Mouse (Mus musculus) liver (tissue): ENCODE results near the gene Kat7.
A peak's percentile ranks its signal among the peaks of the same experiment; 100 is the strongest.

Experiments
- DNase-seq: peaks from one replicate; pipeline ENCODE4 v3.0.0-alpha.2; 2020; ENCODE audit warnings: mixed read lengths

The Kat7 gene

GRCm38 (mm10) chr11:95310007-95310647 is at the start of gene Kat7:
Gene Kat7 (minus strand): TSS chr11:95310246.
- peak; percentile 97 for DNase-seq

GRCm38 (mm10) chr11:95358263-95358662 is 48.2 kb upstream of the Kat7 start:
- DNase-seq: peak; percentile 52

- DNase-seq: peak; percentile 96
Measured at GRCm38 (mm10) chr11:95356469-95357273, 46.6 kb upstream of the Kat7 start.

- DNase-seq: peak; percentile 55
Measured at GRCm38 (mm10) chr11:95356039-95356438, 46.0 kb upstream of the Kat7 start.

- DNase-seq: no peak
Measured at GRCm38 (mm10) chr11:95355661-95356011, 45.6 kb upstream of the Kat7 start.

GRCm38 (mm10) chr11:95354945-95355660 is 45.1 kb upstream of the Kat7 start:
- DNase-seq: no peak

GRCm38 (mm10) chr11:95354228-95354944 is 44.3 kb upstream of the Kat7 start:
- DNase-seq: no peak

GRCm38 (mm10) chr11:95353226-95353625 is 43.2 kb upstream of the Kat7 start:
- DNase-seq: no peak

- DNase-seq: no peak
Measured at GRCm38 (mm10) chr11:95352686-95353085, 42.6 kb upstream of the Kat7 start.

GRCm38 (mm10) chr11:95350960-95351359 is 40.9 kb upstream of the Kat7 start:
- no peak for DNase-seq

GRCm38 (mm10) chr11:95350289-95350688 is 40.2 kb upstream of the Kat7 start:
- no peak for DNase-seq

GRCm38 (mm10) chr11:95344181-95344580 is 34.1 kb upstream of the Kat7 start:
- no peak for DNase-seq

- DNase-seq: no peak
Measured at GRCm38 (mm10) chr11:95343180-95343579, 33.1 kb upstream of the Kat7 start.

GRCm38 (mm10) chr11:95340664-95341063 is 30.6 kb upstream of the Kat7 start:
- peak; percentile 45 for DNase-seq

GRCm38 (mm10) chr11:95340259-95340658 is 30.2 kb upstream of the Kat7 start:
- no peak for DNase-seq

- DNase-seq: peak; percentile 87
Measured at GRCm38 (mm10) chr11:95339471-95340021, 29.5 kb upstream of the Kat7 start.

- peak; percentile 33 for DNase-seq
Measured at GRCm38 (mm10) chr11:95337846-95338342, 27.8 kb upstream of the Kat7 start.

GRCm38 (mm10) chr11:95337129-95337813 is 27.2 kb upstream of the Kat7 start:
- peak; percentile 86 for DNase-seq

GRCm38 (mm10) chr11:95336568-95337128 is 26.6 kb upstream of the Kat7 start, which contains the start of gene Fam117a:
Gene Fam117a (plus strand): TSS chr11:95337018.
- peak; percentile 94 for DNase-seq

- DNase-seq: no peak
Measured at GRCm38 (mm10) chr11:95334448-95335060, 24.5 kb upstream of the Kat7 start.

- DNase-seq: peak; percentile 86
Measured at GRCm38 (mm10) chr11:95333805-95334204, 23.8 kb upstream of the Kat7 start.
